Mouse (Mus musculus) liver, embryonic 14.5 days (tissue): ENCODE results near the gene Abca3.

ENCODE experiments used
- CTCF ChIP-seq: IDR thresholded peaks from 2 replicates; pipeline ENCODE4 v1.5.1; 2016; ENCODE audit warnings: antibody characterized with exemption, low read depth, control low read depth
- EP300 ChIP-seq: IDR thresholded peaks from 2 replicates; pipeline ENCODE4 v1.6.1; 2016; ENCODE audit warnings: antibody characterized with exemption, low read depth

DNA sequence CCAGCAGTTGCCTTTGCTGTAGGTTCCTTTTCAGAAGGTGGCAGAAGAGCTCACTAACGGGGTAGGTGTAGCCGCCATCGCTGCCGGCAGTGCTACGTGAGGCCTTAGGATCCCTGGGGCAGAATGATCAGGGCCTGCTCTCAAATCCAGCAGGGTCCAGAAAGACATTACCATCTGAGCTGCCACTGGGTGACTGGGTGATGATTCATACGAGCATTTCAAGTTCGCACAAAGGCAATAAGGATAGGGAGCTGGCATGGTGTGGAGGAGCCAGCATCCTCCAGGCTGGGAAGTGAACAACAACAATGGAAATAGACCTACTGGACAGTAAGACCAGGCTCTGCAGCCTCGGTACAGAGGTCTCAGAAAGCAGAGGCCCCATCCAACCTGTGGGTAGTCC, 88.6 kb downstream of the Abca3 start:
- no peak for TF ChIP-seq CTCF
- TF ChIP-seq EP300 = no peak
